Mouse (Mus musculus) heart, postnatal 14 days (tissue): ENCODE results near the gene Mus81. TPM values are rescaled to one million over a fixed set of nuclear protein-coding genes. Genes with fewer than 3 reads are reported as not detected.
"Not testable (repeated sequence)": the region's sequence is repeated elsewhere in the genome, so short reads cannot be mapped to it uniquely, and the experiment has no call there.

ENCODE experiments used
- DNase-seq, 2 experiments: peaks; one replicate each; pipeline ENCODE4 v3.0.0; 2021 to 2022
- intact Hi-C: fragments of 180-260 bp; cut with DNase I; formaldehyde crosslinking; loops from one replicate; pipeline ENCODE4 v1.15.1; 2025
- total RNA-seq, 2 experiments: library from RNA; stranded (reverse); gene quantifications; 2 replicates each; pipeline ENCODE4 v1.2.3; 2021

Mus81 gene
- total RNA-seq, 2 experiments from 2014 or later = 22.2 to 24.9 TPM

GRCm38 (mm10) chr19:5495353-5496051 is 7.3 kb upstream of the Mus81 start:
- intact Hi-C loops = loop anchor here (10.0 kb wide), 1 partner anchor 849 kb away; the partner anchor contains the start of gene Map4k2

GRCm38 (mm10) chr19:5494314-5494713 is 6.1 kb upstream of the Mus81 start:
- intact Hi-C loops = loop anchor here (10.0 kb wide), 1 partner anchor 850 kb away; the partner anchor contains the start of gene Map4k2
- no peak for DNase-seq

More at GRCm38 (mm10) chr19:5495353-5496051, 7.3 kb upstream of the Mus81 start:
- no peak for DNase-seq

GRCm38 (mm10) chr19:5493301-5493721 is 5.1 kb upstream of the Mus81 start:
- DNase-seq = not testable (repeated sequence)
- intact Hi-C loops = loop anchor here (2.0 to 10.0 kb wide), 2 partner anchors 17 to 851 kb away; partner anchors contain the start of genes Map4k2 and Snx32

GRCm38 (mm10) chr19:5492641-5493040 is 4.4 kb upstream of the Mus81 start:
- no peak for DNase-seq
- intact Hi-C loops = loop anchor here (2.0 to 10.0 kb wide), 2 partner anchors 18 to 852 kb away; partner anchors contain the start of genes Map4k2 and Snx32

GRCm38 (mm10) chr19:5490898-5491708 is 2.9 kb upstream of the Mus81 start:
- DNase-seq = peak; percentile 83 to 88
- intact Hi-C loops = loop anchor here (10.0 kb wide), 1 partner anchor 854 kb away; the partner anchor contains the start of gene Map4k2

DNA sequence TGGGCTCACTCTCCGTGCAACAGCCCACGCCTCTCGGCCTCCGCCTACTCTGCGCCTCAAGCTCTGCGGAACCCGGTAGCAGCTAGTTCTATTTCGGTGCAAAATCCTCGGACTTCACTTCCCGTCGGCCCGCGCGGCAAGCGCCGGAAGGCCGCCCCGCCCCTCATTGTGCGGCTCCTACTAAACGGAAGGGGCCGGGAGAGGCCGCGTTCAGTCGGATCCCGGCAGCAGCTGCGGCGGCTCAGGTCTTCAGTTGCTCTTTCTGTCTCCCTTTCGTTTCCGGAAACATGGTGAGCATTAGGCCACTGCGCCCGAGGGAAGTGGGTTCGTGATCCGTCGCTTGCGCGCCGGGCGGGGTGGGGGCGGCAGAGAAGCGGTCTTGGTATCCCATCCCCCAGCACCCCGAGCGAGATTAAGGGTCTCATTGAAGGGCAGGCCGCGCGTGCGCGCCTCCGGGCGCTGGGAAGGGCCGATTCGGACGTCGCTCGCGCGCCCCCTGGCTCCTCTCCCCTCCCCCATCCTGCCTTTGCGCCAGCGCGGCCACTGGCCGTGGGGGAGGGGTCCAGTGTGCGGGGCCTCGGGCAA is 2.2 kb upstream of the Mus81 start, which contains the start of gene Cfl1:
Cfl1 (plus strand) TSS at position 143 of the 585 bp plus-strand sequence.
- intact Hi-C loops = loop anchor here (10.0 kb wide), 1 partner anchor 854 kb away; the partner anchor contains the start of gene Map4k2
- peak; percentile 95 for DNase-seq

DNA sequence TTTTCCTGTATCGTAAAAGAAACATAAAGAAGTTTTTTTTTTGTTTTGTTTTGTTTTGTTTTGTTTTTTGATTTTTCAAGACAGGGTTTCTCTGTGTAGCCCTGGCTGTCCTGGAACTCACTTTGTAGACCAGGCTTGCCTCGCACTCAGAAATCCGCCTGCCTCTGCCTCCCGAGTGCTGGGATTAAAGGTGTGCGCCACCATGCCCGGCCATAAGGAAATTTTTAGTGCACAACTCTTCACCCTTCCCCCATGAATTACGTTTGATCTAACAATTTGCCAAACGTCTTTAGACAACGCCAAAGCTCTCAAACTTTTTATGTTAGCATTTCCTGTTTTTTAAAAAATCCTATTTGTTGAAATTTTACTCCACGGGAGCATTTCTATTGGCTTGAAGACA is 1.5 kb upstream of the Mus81 start:
- DNase-seq = not testable (repeated sequence)
- intact Hi-C loops = loop anchor here (10.0 kb wide), 1 partner anchor 855 kb away; the partner anchor contains the start of gene Map4k2

DNA sequence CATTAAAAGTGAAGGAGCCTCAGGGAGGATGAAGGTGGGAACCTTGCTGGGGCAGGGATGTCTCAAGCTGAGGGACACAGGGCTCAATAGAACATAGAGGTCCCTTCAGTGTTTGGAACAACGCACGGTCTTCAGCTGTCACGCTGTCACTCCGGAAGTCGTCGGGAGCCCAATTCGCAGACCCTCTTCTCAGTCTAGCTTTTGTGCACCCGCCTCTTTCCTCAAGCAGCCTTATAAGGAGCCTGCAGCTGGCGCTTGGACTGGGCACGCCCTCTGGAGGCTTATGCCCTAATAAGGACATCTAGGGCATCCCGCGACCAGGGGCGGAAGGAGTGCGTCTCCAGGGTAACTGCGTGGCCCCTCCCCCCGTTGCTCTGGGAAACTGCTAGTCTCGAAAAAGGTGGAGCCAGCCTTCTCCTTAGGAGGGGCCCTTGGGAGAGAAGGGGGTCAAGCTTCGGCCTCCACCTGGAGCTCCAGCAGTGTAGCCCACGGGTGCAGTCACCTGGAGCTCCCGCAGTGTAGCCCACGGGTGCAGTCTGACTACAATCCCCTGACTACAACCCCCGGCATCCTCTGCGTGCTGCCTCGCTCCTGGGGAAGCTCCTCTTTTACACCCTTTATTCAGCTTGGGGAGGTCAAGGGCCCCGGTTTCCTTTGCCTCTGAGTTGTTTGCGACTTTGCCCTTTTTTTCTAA is 823 bp upstream of the Mus81 start:
- peak; percentile 95 to 97 for DNase-seq
- intact Hi-C loops = no loop called here

- intact Hi-C loops = loop anchor here (2.0 kb wide), 2 partner anchors 24 to 52 kb away; no protein-coding TSS in a partner anchor
- no peak for DNase-seq
Observed at GRCm38 (mm10) chr19:5486771-5487170, 1.4 kb downstream of the Mus81 start.

- no peak for DNase-seq
- intact Hi-C loops = loop anchor here (2.0 kb wide), 2 partner anchors 23 to 51 kb away; no protein-coding TSS in a partner anchor
Observed at GRCm38 (mm10) chr19:5486286-5486685, 1.9 kb downstream of the Mus81 start.

DNA sequence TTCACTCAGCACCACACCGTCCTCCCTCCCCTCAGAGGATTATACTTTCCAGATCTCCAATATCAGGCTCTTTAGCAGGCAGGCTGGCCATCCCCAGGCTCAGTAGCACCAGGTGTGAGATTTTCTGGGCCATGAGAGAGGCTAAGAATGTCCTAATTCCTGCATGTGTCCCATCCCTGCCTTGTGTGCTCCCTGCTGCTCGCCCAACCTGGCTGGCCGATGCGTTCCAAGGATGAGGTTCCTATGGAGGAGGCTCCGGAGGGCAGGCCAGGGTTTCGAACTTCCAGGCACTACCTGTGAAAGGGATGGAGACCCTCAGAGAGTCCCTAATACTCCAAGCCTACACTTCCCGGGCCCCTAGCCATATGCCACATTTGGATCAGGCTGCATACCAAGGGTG is 2.4 kb downstream of the Mus81 start:
- DNase-seq = no peak
- intact Hi-C loops = loop anchor here (2.0 kb wide), 2 partner anchors 23 to 51 kb away; no protein-coding TSS in a partner anchor

- no peak for DNase-seq
- intact Hi-C loops = no loop called here
Observed at GRCm38 (mm10) chr19:5485371-5485770, 2.8 kb downstream of the Mus81 start.

DNA sequence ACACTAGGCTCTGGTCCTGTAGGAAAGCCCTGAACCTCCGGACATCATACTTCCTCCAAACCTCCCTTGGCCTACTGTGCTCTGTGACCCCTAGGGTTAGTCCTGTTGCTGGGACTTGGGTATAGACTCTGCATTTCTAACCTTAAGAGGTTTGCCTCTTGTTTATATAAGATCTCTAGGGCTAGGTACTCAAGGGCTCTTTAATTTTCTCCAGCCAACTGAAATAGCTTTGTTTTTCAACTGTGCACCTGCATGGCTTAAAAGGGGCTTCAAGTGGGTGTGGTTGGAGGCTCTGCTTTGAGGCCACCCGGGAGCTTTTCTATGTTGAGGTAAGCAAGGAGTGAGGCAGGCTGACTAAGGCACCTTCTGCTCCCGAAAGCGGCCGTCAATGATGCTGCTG is 3.7 kb downstream of the Mus81 start:
- intact Hi-C loops = no loop called here
- DNase-seq = no peak

GRCm38 (mm10) chr19:5483386-5484359 is 4.5 kb downstream of the Mus81 start:
- DNase-seq = no peak
- intact Hi-C loops = no loop called here

DNA sequence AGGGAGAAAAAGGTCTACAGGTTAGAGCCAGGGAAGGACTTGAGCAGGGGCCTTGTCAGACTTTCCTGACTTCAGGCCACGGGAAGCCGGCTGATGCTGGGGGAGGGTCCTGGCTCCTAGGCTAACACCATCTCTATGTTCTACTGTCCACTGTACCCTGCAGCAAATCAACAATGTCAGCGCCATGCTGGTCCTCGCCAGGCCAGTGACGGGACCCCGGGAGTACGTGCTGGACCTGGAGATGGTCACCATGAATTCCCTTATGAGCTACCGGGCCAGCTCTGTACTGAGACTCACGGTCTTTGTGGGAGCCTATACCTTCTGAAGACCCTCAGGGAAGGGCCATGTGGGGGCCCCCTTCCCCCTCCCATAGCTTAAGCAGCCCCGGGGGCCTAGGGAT is 6.8 kb downstream of the Mus81 start:
- DNase-seq = no peak
- intact Hi-C loops = no loop called here

- intact Hi-C loops = no loop called here
- DNase-seq = no peak
Observed at GRCm38 (mm10) chr19:5480016-5480415, 8.2 kb downstream of the Mus81 start.

DNA sequence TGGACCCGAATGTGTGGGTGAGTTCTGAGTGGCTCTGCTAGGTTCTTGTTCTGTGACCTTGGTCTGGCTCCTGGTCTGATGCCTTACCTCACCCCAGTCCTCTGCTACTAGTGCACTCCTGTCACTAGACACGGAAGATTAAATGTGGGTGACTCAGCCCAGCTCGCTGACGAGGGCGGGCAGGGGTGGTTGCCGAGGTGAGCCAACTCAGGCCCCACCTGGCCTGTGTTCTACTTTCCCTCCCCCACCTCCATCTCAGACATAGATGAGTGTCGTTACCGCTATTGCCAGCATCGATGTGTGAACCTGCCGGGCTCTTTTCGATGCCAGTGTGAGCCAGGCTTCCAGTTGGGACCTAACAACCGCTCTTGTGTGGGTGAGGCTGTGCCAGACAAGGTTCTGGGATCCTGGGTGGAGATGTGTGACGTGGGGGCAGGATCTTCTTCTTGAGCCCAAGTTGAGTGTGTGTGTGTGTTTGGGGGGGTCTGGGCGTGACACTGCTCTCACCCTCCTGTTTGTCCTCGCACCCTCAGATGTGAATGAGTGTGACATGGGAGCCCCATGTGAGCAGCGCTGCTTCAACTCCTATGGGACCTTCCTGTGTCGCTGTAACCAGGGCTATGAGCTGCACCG is 10.4 kb downstream of the Mus81 start:
- intact Hi-C loops = no loop called here
- no peak for DNase-seq

DNA sequence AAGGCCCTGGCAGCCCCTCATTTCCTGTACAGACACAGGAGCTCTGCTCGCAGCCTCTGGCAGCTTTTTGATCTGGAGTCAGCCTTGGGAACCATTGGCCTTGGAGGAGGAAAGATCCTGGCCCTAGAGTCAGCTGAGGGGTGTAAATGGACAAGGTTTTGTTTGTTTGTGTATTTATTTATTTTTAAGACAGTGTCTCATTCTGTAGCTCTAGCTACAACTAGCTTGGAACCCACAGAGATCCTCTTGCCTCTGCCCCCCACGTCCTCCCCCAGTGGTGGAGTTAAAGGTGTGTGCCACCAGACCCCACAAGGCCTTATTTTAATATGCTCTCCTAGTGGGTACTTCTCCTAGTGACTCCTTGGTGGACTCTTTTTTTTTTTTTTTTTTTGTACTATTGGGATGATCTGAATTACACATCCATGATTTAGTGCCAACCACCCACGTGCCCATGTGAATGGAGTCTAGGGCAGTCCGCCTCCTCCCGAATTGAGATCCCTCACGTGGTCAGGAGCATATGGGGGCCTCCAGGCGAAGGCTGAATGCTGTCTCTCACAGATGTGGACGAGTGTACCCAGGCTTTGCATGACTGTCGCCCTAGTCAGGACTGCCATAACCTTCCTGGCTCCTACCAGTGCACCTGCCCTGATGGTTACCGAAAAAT is 11.1 kb downstream of the Mus81 start:
- intact Hi-C loops = no loop called here
- DNase-seq = no peak
